Mouse (Mus musculus): ENCODE results near the gene Mcrip1.

Gene Mcrip1

GRCm38 (mm10) chr11:120512790-120513453, 36.6 kb downstream of the Mcrip1 start:
- DNase-seq (ENCODE audit: low read depth, low spot score): no peak

- DNase-seq (ENCODE audit: low read depth, low spot score): no peak
These were observed 39.0 kb downstream of the Mcrip1 start for GRCm38 (mm10) chr11:120510375-120511030.

GRCm38 (mm10) chr11:120509940-120510339, 39.6 kb downstream of the Mcrip1 start:
- DNase-seq (ENCODE audit: low read depth, low spot score): no peak

GRCm38 (mm10) chr11:120508290-120508870, 41.1 kb downstream of the Mcrip1 start:
- DNase-seq (ENCODE audit: low read depth, low spot score): no peak

GRCm38 (mm10) chr11:120507611-120508289, 41.8 kb downstream of the Mcrip1 start:
- DNase-seq (ENCODE audit: low read depth, low spot score): peak; percentile 32

GRCm38 (mm10) chr11:120506899-120507298, 42.6 kb downstream of the Mcrip1 start:
- DNase-seq (ENCODE audit: low read depth, low spot score): peak; percentile 46

GRCm38 (mm10) chr11:120505661-120506060, 43.9 kb downstream of the Mcrip1 start:
- DNase-seq (ENCODE audit: low read depth, low spot score): no peak

- no peak for DNase-seq (ENCODE audit: low read depth, low spot score)
These were observed 47.8 kb downstream of the Mcrip1 start for GRCm38 (mm10) chr11:120501701-120502100.

GRCm38 (mm10) chr11:120501018-120501417, 48.5 kb downstream of the Mcrip1 start:
- no peak for DNase-seq (ENCODE audit: low read depth, low spot score)

- no peak for DNase-seq (ENCODE audit: low read depth, low spot score)
These were observed 49.2 kb downstream of the Mcrip1 start for GRCm38 (mm10) chr11:120500357-120500756.

GRCm38 (mm10) chr11:120499894-120500293, 49.6 kb downstream of the Mcrip1 start:
- no peak for DNase-seq (ENCODE audit: low read depth, low spot score)

- no peak for DNase-seq (ENCODE audit: low read depth, low spot score)
These were observed 50.6 kb downstream of the Mcrip1 start for GRCm38 (mm10) chr11:120498891-120499290.

- DNase-seq (ENCODE audit: low read depth, low spot score): no peak
These were observed 51.3 kb downstream of the Mcrip1 start for GRCm38 (mm10) chr11:120498226-120498625.

GRCm38 (mm10) chr11:120497436-120497835, 52.1 kb downstream of the Mcrip1 start:
- no peak for DNase-seq (ENCODE audit: low read depth, low spot score)

GRCm38 (mm10) chr11:120493911-120494310, 55.6 kb downstream of the Mcrip1 start:
- DNase-seq (ENCODE audit: low read depth, low spot score): no peak

- DNase-seq (ENCODE audit: low read depth, low spot score): no peak
These were observed 56.2 kb downstream of the Mcrip1 start for GRCm38 (mm10) chr11:120493351-120493750.
